Mouse (Mus musculus) thymus, postnatal 14 days (tissue): ENCODE data around the gene Hvcn1.

Source experiments
- DNase-seq: peaks from one replicate; pipeline ENCODE4 v3.0.0; 2021

The Hvcn1 gene

GRCm38 (mm10) chr5:122235196-122235836, 28.7 kb downstream of the Hvcn1 start:
- peak; percentile 82 for DNase-seq

DNA sequence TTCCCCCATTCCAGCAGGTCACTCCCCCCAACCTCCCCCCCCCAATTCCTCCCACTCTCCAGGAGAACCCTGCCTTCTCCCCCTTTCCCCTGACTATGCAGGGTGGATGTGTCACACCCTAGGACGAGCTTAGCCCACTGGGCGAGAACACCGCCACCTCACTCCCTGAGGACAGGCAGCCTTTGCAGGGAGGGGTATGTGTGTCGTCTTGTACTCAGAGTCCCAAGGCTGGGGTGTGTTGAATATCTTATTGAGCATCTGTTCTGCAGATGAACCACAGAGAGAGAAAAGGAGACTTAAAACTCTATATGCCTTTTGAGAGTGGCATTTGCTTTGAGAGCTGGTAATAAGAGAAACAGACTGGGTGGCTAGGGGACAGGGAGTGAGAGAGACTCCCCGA, 30.6 kb downstream of the Hvcn1 start:
- no peak for DNase-seq

DNA sequence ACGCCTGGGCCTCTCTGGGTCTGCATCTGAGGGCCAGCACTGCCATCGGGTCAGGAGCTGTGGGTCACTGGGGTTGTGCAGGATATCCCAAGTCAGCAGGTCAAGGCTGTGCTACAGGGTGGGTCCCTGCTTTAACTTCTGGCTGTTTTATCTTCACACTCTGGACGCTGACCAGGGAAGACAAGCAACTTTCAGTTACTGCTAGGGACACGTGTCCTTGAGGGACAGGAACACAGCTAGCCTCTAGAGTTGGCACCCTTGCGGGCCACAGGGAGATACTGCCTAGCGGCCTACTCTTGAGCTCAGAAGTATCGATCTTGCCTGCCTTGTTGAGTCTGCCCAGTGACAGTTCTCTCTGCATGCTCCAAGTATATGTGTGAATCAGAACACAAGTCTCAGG, 33.0 kb downstream of the Hvcn1 start:
- no peak for DNase-seq

- no peak for DNase-seq
Measured at GRCm38 (mm10) chr5:122240521-122240920, 33.9 kb downstream of the Hvcn1 start.

GRCm38 (mm10) chr5:122240989-122241388, 34.4 kb downstream of the Hvcn1 start:
- DNase-seq: no peak

GRCm38 (mm10) chr5:122242521-122243123, 36.0 kb downstream of the Hvcn1 start:
- no peak for DNase-seq

- DNase-seq: no peak
Measured at GRCm38 (mm10) chr5:122243781-122244523, 37.3 kb downstream of the Hvcn1 start.

- DNase-seq: no peak
Measured at GRCm38 (mm10) chr5:122245186-122245585, 38.6 kb downstream of the Hvcn1 start.

- no peak for DNase-seq
Measured at GRCm38 (mm10) chr5:122246547-122247167, 40.1 kb downstream of the Hvcn1 start.

DNA sequence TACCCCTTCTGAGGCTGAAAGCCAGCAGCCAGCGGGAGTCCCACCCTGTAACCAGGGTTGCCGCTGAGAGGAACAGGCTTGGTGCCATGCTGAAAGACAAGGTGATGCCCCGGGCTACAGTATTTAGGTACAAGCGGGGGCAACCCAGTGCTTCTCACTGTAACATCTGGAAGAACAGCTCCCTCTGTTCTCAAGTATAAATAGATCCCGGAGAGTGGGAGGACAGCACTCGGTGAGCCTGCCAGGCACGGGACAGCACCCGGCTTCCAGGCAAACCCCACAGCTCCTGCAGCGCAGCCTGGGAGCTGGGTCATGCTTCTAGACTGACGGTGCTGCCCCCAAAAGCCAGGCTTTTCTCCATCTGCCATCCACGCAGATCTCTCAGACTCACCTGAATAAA, 40.9 kb downstream of the Hvcn1 start:
- DNase-seq: no peak

DNA sequence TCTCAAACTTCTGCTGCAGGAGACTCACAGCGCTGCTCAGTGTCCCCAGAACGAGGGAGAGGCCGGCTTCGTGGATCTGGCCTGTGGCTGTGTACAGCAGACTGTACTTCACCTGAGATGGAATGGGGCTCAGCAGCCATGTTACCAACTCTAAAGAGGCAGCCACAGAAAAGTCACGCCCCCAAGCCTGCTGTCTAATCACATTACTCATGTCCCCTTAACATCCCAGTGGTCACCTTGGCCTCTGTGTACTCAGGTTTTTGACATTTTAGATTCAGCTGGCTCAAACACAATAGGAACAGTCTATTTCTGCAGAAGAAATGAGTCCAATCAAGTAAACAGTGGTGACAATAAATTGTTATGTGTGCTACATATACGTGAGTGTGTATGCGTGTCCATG, 41.3 kb downstream of the Hvcn1 start:
- no peak for DNase-seq

GRCm38 (mm10) chr5:122249281-122249680, 42.7 kb downstream of the Hvcn1 start:
- no peak for DNase-seq

DNA sequence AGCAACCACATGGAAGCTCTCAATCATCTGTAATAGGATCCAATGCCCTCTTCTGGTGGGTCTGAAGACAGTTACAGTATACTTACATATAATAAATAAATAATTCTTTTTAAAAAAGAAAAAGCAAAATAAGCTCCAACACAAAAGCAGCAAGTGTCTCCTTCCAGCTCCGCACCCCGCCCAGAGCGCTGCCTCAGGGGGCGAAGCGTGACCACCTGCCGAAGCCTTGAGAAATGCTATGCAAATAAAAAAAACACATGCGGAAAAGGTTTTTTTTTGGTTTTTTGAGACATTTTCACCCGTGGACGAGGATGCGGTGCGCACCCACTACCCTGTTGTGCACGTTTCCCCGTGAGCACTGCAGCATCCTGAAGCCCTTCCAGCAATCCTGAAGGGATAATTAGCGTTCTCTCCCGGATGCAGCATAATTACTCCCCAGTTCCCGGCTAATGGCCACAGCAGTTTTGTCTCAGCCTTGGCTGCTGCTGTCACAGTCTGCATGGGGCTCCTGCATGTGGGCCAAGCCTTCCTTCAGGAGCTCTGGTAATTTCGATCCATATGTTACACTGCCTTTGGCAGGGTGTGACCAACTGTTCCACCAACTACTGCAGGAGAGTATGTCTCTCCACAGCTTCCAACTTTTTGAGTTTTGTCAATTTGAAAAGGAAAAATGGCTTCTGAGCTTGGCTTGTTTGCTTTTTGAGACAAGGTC, 45.4 kb downstream of the Hvcn1 start:
- no peak for DNase-seq

GRCm38 (mm10) chr5:122258027-122258741, 51.6 kb downstream of the Hvcn1 start:
- no peak for DNase-seq

DNA sequence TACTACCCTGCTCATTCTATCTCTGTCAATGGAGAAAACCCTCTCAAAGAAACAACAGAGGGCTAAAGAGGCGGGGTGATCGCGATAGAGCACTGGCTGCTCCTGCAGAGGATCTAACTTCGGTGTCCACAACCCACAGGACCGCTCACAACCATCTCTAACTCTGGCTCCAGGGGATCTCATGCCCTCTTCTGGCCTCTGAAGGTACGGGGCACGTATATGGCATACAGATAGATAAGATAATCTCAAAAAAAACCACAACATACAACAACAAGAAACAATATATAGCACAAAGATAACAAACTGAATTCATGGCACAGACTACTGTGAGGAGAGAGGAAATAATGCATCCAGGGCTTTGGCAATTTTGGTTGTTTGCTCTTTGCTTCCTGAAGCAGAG, 55.5 kb downstream of the Hvcn1 start:
- DNase-seq: peak; percentile 54

- DNase-seq: peak; percentile 93
Measured at GRCm38 (mm10) chr5:122263933-122264905, 57.6 kb downstream of the Hvcn1 start, which contains the start of gene Tctn1. Gene Tctn1 (minus strand): TSS chr5:122264460.

DNA sequence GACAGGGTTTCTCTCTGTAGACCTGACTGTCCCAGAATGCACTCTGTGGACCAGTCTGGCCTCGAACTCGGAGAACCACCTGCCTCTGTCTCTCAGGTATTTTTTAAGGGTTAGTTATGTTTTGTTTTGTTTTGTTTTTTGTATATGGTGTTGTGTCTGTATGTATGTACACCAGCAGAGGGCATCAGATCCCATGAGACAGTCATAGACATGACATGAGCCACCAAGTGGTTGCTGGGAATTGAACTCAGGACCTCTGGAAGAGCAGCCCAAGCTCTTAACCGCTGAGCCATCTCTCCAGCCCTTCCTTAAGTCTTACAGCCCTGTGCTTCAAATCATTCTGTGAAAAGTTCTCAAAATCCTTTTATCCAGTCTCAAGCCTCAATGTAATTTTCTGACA, 58.6 kb downstream of the Hvcn1 start:
- DNase-seq: peak; percentile 51

- DNase-seq: no peak
Measured at GRCm38 (mm10) chr5:122265942-122266341, 59.3 kb downstream of the Hvcn1 start.

DNA sequence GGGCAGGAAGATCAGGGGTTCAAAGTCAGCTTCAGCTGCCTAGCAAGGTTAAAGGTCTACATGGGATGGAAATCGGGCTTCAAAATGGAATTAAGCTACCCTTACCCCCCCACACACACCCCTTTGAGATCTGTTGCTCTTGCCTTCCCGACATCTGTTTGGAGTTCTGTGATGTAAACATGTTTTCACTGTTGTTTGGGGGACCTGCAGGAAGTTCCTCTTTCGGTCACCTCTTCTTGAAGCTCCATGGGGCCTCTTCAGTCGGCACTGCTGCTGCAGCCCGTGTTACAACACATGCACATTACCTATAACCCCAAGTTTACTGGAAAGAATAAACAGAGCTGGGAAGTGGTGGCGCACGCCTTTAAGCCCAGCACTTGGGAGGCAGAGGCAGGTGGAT, 60.5 kb downstream of the Hvcn1 start:
- DNase-seq: no peak

GRCm38 (mm10) chr5:122267899-122268298, 61.3 kb downstream of the Hvcn1 start:
- DNase-seq: peak; percentile 82
